Mouse (Mus musculus): ENCODE measurements at regions not wholly inside any gene's neighbourhood (a gene's known extent, or its start where the extent isn't known, plus 50 kb on each side); places are given as distances from the start of the nearest gene placed in this dataset.
"Not testable (repeated sequence)": the region's sequence is repeated elsewhere in the genome, so short reads cannot be mapped to it uniquely, and the experiment has no call there.

GRCm38 (mm10) chr8:63829096-63829495 is 123.0 kb downstream of the Sgo2b start:
- intact Hi-C loops (cut with DNase I), result no loop called here

GRCm38 (mm10) chr8:63828141-63828540 is 123.9 kb downstream of the Sgo2b start:
- intact Hi-C loops (cut with DNase I), result no loop called here

GRCm38 (mm10) chr8:63784496-63784895 is 167.6 kb downstream of the Sgo2b start:
- intact Hi-C loops (cut with DNase I), result no loop called here

GRCm38 (mm10) chr8:63760891-63761290 is 191.2 kb downstream of the Sgo2b start:
- intact Hi-C loops (cut with DNase I), result no loop called here

GRCm38 (mm10) chr8:63759931-63760330 is 192.1 kb downstream of the Sgo2b start:
- intact Hi-C loops (cut with DNase I), result loop anchor here (10.0 kb wide), 1 partner anchor 335 kb away; no protein-coding TSS in a partner anchor

- intact Hi-C loops (cut with DNase I), result loop anchor here (10.0 kb wide), 1 partner anchor 330 kb away; no protein-coding TSS in a partner anchor
Measured at GRCm38 (mm10) chr8:63755236-63755635, 196.8 kb downstream of the Sgo2b start.

- intact Hi-C loops (cut with DNase I), result loop anchor here (10.0 kb wide), 1 partner anchor 330 kb away; no protein-coding TSS in a partner anchor
Measured at GRCm38 (mm10) chr8:63754812-63755211, 197.2 kb downstream of the Sgo2b start.

- intact Hi-C loops (cut with DNase I), result loop anchor here (10.0 kb wide), 1 partner anchor 328 kb away; no protein-coding TSS in a partner anchor
Measured at GRCm38 (mm10) chr8:63753236-63753635, 198.8 kb downstream of the Sgo2b start.

GRCm38 (mm10) chr8:63734411-63734810 is 217.6 kb downstream of the Sgo2b start:
- intact Hi-C loops (cut with DNase I), result no loop called here

GRCm38 (mm10) chr8:63730741-63731140 is 221.3 kb downstream of the Sgo2b start:
- intact Hi-C loops (cut with DNase I), result not testable (repeated sequence)

All from adrenal gland (tissue).